Mouse (Mus musculus): Measurements from ENCODE around the gene Fuca1.
"Not testable (repeated sequence)": the region's sequence is repeated elsewhere in the genome, so short reads cannot be mapped to it uniquely, and the experiment has no call there.

The Fuca1 gene

GRCm38 (mm10) chr4:135954241-135954640, 33.7 kb downstream of the Fuca1 start:
- DNase-seq (ENCODE audit: low spot score): peak; percentile 86

- DNase-seq (ENCODE audit: low spot score): no peak
These were observed 35.4 kb downstream of the Fuca1 start for GRCm38 (mm10) chr4:135955886-135956285.

DNA sequence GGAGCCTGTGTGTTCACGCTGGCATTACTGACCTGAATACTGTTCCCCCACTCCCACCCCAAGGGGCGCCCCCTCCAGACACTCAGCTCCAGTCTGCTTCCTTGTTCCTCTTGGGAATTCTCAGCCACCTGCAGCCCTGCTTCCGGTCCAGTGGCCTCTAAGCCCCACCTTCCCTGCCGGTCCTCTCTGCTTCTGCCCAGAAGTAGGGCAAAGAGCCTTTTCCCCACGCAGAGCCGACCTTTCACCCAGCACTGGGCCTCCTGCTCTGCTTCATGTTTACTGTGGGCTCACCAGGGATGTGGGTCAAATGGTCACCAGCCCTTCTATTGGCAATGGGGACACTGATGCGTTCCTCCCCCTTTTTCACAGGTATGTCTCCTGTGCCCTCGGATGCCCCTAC, 37.8 kb downstream of the Fuca1 start:
- DNase-seq (ENCODE audit: low spot score): no peak

GRCm38 (mm10) chr4:135960717-135961116, 40.2 kb downstream of the Fuca1 start:
- DNase-seq (ENCODE audit: low spot score): peak; percentile 93

- DNase-seq (ENCODE audit: low spot score): no peak
These were observed 41.2 kb downstream of the Fuca1 start for GRCm38 (mm10) chr4:135961709-135962108.

GRCm38 (mm10) chr4:135962198-135962597, 41.7 kb downstream of the Fuca1 start:
- DNase-seq (ENCODE audit: low spot score): no peak

GRCm38 (mm10) chr4:135962946-135963345, 42.4 kb downstream of the Fuca1 start:
- no peak for DNase-seq (ENCODE audit: low spot score)

- peak; percentile 98 for DNase-seq (ENCODE audit: low spot score)
These were observed 43.1 kb downstream of the Fuca1 start, which contains the start of gene Gale for GRCm38 (mm10) chr4:135963457-135964193. Gale (plus strand) TSS chr4:135963727.

GRCm38 (mm10) chr4:135964426-135964825, 43.9 kb downstream of the Fuca1 start:
- no peak for DNase-seq (ENCODE audit: low spot score)

DNA sequence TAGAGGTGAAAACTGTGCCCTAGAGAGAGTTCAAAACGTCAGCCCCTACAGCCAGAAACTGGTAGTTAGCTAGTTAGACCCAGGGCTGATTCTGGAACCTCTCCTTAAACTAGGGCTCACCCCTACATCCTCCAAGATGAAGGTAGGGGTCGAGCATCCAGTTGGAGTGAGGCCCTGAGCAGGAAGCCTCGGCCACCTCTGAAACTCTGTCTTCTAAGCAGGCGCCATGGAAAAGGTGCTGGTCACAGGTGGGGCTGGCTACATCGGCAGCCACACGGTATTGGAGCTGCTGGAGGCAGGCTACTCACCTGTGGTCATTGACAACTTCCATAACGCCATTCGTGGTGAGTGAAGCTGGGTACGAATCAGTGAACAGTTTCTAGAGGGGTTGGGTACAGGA, 44.6 kb downstream of the Fuca1 start:
- no peak for DNase-seq (ENCODE audit: low spot score)

GRCm38 (mm10) chr4:135966283-135966682, 45.7 kb downstream of the Fuca1 start:
- DNase-seq (ENCODE audit: low spot score): no peak

DNA sequence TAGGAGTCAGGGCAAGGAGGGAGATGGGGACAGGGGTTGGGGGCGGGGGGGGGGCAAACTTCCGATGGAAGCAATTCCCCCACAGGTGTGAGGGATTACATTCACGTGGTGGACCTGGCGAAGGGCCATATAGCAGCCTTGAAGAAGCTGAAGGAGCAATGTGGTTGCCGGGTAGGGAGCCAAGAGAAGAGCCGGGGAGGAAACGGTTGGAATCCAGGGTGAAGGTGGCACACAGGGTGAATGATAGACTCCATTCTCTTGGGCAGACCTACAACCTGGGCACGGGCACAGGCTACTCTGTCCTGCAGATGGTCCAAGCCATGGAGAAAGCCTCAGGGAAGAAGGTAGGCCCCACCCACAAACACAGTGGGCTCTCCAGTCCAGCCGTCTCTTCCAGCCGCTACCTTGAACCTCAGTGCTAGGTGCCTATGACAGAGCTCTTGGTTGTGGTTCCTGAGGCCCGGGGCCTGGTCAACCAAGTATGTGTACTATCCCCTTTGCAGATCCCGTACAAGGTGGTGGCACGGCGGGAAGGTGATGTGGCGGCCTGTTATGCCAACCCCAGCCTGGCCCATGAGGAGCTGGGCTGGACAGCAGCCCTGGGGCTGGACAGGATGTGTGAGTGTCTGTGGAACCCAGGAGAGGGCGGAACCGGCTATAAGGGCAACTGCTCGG, 46.7 kb downstream of the Fuca1 start:
- no peak for DNase-seq (ENCODE audit: low spot score)

DNA sequence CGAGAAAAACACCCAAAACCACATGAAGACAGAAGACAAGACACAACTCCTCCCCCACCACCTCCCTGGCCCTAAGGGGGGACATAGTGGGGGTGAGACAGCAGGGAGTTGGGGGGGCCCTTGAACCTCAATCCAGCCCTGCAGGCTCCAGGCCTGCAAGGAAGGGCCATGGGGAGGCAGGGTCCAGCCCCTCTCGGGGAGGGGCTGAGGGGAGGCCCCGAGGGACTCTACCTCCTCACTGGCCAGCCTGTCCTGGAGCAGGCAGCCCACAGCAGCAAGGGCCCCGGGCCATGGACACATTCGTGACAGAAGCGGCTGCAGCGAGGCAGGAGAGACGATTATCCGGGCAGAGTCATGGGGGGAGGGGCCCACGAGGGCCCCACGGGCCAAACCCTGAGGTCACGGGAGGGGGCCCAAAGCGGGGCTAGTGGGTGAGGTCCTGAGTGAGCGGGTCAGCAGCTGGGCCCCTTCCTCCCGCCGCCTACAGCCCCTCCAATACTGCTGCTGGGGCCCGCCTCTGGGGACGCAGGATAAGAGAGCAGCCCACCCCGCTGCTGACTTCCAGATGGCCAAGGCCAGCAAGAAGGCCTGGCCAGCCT, 47.8 kb downstream of the Fuca1 start:
- DNase-seq (ENCODE audit: low spot score): no peak

DNA sequence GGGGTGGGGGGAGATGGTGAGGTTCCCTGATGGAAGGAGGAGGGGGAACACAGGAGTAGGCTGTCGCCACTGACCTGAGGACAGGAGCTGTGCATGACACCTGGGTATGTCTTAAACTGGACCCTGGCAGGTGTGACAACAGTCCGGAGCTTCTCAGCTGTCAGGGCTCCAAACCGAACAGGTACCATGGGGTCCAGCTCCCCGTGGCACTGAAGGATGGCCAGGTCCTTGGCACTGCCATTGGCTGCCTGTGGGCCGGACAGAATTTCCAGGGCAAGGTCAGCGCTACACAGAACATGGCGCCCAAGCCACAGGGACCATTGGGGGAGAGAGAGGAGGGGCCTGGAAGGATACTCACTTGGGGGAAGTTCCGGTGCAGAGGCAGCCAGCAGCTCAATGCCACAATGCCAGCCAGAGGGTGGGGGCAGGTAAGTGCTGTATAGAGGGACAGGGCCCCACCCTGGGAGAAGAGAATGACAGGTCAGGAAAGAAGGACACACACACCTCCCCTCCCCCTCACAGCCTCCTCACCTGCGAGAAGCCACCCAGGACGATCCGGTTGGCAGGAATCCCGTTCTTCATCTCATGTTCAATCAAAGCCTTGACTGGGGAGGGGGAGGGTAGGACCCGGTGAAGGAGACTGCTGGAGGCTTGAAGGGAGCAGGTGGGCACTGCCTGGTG, 48.7 kb downstream of the Fuca1 start:
- DNase-seq (ENCODE audit: low spot score): no peak

- no peak for DNase-seq (ENCODE audit: low spot score)
These were observed 50.0 kb downstream of the Fuca1 start for GRCm38 (mm10) chr4:135970585-135970984.

DNA sequence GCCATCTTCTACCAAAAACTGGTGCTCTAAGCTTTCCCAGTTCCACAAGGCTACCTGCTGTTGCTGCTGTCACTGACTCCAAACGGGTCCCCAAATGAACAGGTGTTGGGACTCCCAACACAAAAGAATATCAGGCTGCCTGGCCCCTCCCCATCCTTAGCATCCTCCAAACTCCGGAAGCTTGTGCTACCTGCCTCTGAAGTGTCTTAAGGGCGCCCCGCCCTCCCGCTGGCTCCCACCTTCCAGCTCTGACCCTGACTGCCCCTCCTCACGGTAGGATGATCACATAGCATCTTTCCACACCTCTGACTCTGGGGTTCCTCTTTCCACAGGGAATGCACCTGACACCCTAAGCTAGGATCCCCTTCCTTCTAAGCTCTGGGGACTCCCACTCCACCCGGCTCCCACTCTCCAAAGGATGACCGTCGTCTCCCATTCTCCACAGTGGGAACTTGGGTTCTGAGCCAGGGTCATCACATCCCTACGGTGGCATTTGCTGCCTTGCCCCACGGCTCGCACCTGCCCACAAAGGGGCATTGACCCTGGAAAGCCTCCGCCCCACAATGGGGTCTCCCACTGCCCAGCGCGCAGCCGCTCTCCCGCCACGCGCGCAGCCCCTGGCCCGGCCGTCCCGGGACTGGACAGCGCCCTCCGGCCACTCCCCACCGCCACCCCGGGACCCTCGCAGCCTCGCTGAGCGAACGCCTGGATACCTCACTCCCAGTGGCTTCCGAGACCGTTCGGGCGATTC, 51.4 kb downstream of the Fuca1 start:
- no peak for DNase-seq (ENCODE audit: low spot score)

- peak; percentile 88 for DNase-seq (ENCODE audit: low spot score)
These were observed 52.0 kb downstream of the Fuca1 start, which contains the start of gene Lypla2 for GRCm38 (mm10) chr4:135972556-135972906. Lypla2 (minus strand) TSS chr4:135972626.

DNA sequence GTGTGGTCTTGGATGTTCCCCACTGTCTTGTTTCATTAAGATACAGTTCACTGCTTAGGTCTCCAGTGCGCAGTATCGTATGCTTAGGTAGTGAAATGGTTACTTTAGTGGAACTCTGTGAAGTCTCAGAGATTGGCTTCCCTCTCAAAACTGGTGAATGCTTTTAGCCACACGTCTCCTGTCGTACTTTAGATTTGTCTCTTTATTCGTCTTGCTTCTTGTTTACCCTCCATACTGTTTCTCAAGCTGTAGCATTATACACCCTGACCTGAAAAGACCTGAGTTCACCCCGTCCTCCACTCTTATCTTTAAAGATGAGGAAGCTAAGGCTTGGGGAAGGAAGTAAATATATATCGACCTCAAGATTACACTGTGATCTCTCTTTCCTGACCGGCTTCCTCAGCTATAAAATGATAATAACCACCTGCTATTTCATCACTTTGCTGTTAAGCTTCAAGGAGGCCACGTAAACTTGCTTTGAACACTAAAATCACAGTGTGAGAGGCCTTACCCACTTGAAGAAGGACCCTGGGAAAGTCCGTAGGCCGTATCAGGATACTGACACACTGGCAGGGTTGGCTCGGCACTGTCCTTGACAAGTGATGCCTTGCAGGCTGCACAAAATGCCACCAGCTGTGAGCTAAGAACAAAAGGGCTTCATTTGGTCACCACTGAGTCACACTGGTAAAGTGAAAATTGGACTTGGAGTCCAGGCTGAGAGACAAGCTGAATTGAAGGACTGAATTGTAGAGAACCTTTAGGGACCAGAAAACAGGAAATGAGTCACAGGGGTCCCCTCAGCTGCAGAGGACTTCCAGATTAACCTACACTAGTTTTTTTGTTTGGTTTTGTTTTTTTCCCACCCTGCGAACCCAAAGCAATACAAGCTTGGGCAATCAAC, 52.6 kb downstream of the Fuca1 start:
- DNase-seq (ENCODE audit: low spot score): no peak

DNA sequence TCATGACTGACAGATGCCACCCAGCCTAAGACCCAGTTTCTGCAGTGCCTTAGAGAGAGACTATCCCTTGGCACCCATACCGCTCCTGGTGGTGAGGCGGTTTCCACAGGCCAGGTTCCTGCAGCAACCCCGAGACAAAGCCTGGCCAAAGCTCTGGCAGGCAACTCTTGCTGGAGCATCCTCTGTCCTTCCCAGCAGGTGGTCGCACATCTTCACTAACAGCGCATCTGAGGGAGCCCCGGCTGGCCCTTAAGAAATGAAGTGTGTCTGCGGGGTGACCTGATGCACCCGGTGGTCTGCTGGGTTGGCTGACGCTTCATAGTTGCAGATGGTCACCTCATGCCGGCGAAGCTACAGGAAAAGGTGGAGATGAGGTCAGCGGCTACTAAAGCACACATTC, 55.6 kb downstream of the Fuca1 start:
- DNase-seq (ENCODE audit: low spot score): no peak

DNA sequence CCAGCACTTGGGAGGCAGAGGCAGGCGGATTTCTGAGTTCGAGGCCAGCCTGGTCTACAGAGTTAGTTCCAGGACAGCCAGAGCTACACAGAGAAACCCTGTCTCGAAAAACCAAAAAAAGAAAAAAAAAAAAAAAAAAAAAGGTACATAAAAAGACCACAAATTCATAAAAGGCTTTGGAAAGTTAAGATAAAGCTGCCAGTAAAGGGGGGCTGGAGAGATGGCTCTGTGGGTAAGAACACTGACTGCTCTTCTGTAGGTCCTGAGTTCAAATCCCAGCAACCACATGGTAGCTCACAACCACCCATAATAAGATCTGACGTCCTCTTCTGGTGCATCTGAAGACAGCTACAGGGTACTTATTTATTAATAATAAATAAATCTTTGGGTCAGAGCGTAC, 59.7 kb downstream of the Fuca1 start:
- DNase-seq (ENCODE audit: low spot score): not testable (repeated sequence)

DNA sequence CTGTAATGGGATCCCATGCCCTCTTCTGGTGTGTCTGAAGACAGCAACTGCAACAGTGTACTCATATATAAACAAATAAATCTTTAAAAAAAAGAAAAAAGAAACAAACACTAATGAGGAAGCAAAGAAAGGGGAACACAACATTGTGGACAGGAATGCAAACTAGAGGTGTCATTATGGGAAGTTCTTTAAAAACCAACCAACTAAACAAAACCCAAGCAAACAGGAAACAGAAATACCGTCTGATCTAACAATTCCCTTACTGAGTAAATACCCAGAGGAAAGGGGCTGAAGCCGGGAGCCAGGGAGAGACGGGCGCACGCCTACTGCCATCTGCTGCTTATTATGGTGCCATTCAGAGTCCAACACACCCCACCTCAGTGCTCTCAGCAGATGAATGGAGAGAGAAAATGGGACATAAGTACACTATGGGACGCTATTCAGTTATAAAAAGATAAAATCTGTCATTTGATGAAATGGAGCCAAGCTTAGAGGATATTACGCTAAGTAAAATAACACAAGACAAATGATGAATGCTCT, 61.1 kb downstream of the Fuca1 start:
- DNase-seq (ENCODE audit: low spot score): no peak

Measured in embryo, embryonic 10.5 days (tissue).